Mouse (Mus musculus) left cerebral cortex, postnatal 14 days (tissue): ENCODE data around the gene Uqcrq. TPM values are rescaled to one million over a fixed set of nuclear protein-coding genes. Genes with fewer than 3 reads are reported as not detected.

ENCODE experiments used
- DNase-seq, 2 experiments: peaks; one replicate each; pipeline ENCODE4 v3.0.0; 2021 to 2022; ENCODE audit warnings: low spot score in 2 of 2, mixed read lengths in 1 of 2
- intact Hi-C: fragments of 180-260 bp; cut with DNase I; formaldehyde crosslinking; loops from one replicate; pipeline ENCODE4 v1.15.1; 2025
- long read RNA-seq, 2 experiments: library from polyadenylated mRNA; stranded (forward); transcript quantifications; one replicate each; pipeline ENCODE4 v2.0.0; 2021
- total RNA-seq, 2 experiments: library from RNA; stranded (reverse); gene quantifications; 2 replicates each; pipeline ENCODE4 v1.2.3; 2021

Uqcrq gene
- 100 to 1,000 TPM; 556 to 597 TPM for total RNA-seq
- long read RNA-seq, experiment 1, transcript Uqcrq-201 (2 exons, 1,521 nt) = major isoform, 342 of 554 reads
- long read RNA-seq, experiment 1, transcript Uqcrq-204 (2 exons, 375 nt) = minor isoform, 9 of 554 reads
- long read RNA-seq, experiment 1, transcript Uqcrq-203 (3 exons, 405 nt) = minor isoform, 10 of 554 reads
- long read RNA-seq, experiment 1, partial matches to known transcripts = 193 of 554 reads
- long read RNA-seq, experiment 1, other reads (novel, unspliced or antisense) = 0 of 554 reads
- long read RNA-seq, experiment 2, transcript Uqcrq-201 (2 exons, 1,521 nt) = major isoform, 267 of 421 reads
- long read RNA-seq, experiment 2, transcript Uqcrq-203 (3 exons, 405 nt) = minor isoform, 9 of 421 reads
- long read RNA-seq, experiment 2, partial matches to known transcripts = 142 of 421 reads
- long read RNA-seq, experiment 2, other reads (novel, unspliced or antisense) = 2 of 421 reads

GRCm38 (mm10) chr11:53430670-53431346 is at the start of gene Uqcrq, which contains the start of gene Gdf9:
Gene Uqcrq, minus strand, starts transcription at chr11:53430831.
Gene Gdf9, plus strand, starts transcription at chr11:53431023.
- peak; percentile 99 to 100 for DNase-seq
- intact Hi-C loops = loop anchor here (5.0 kb wide), 1 partner anchor 36 kb away; no protein-coding TSS in a partner anchor

- DNase-seq = peak; percentile 72 to 78
- intact Hi-C loops = no loop called here
These were observed 49.2 kb upstream of the Uqcrq start, which contains the start of the genes Gm9945 and Sowaha for GRCm38 (mm10) chr11:53479783-53480301. Gene Gm9945, plus strand, starts transcription at chr11:53480166. Gene Sowaha, minus strand, starts transcription at chr11:53480274.

- intact Hi-C loops = no loop called here
- DNase-seq = peak in 1 of 2 experiments; percentile 45
These were observed 48.6 kb upstream of the Uqcrq start for GRCm38 (mm10) chr11:53479171-53479782.

GRCm38 (mm10) chr11:53478383-53479170 is 47.9 kb upstream of the Uqcrq start:
- intact Hi-C loops = no loop called here
- DNase-seq = peak in 1 of 2 experiments; percentile 45

GRCm38 (mm10) chr11:53477833-53478232 is 47.2 kb upstream of the Uqcrq start:
- intact Hi-C loops = no loop called here

GRCm38 (mm10) chr11:53475620-53476019 is 45.0 kb upstream of the Uqcrq start:
- DNase-seq = peak in 1 of 2 experiments; percentile 40
- intact Hi-C loops = no loop called here

More at GRCm38 (mm10) chr11:53477833-53478232, 47.2 kb upstream of the Uqcrq start:
- DNase-seq = no peak

DNA sequence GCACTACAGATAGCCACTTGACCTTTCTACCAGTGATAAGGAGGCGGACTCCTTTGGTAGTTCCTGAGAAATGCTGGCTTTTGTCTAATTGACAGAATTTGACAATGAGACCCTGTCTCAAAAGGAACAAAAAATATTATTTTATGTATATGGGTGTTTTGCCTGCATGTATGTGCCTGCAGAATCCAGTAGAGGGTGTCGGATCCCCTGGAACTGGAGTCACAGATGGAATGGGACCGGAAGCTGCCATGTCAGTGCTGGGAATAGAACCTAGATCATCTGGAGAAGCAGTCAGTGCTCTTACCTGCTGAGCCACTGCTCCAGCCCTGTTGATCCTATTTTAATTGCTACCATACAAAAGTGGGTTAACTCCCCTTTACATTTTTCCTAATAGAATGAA is 42.1 kb upstream of the Uqcrq start:
- no peak for DNase-seq
- intact Hi-C loops = no loop called here

DNA sequence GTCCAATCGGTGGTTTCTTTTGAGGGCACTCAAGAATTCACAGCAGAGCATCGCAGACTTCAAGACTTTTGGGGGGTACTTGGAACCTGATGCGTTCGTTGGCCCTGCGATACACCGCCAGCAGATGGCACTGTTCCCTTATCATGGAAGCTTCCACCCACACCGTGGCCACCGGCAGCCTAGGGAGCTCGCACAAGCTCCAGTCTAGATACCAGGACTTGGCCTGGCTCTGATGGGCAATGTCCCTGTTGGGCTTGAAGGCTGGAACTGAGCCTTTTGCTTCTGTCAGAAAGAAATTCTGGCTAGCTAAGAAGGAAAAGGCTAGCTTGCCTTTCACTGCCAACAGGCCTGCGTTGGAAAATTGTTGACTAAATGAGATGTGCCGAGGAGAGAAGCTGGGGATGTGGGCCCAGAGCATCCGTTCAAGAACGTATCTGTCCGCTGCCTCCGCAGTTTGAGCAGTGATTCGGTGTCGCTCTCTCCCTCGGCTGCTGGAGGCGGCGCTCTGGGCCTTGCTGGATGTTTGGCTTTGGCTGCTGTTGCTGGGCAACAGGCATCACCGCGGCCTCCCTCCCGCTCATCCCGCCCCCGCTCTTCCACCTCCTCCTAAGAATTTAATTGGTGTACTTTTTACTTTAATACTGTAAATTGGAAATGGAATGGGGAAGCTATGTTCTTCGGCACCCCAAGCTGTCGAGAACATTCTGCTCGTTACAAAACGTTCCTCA is 39.5 kb upstream of the Uqcrq start, which contains the start of gene Gm9837:
Gene Gm9837, minus strand, starts transcription at position 512 of the 728 bp plus-strand sequence.
- peak; percentile 96 to 97 for DNase-seq
- intact Hi-C loops = loop anchor here (2.0 to 5.0 kb wide), 4 partner anchors 38 to 267 kb away; partner anchors contain the start of genes Gdf9 and Uqcrq

DNA sequence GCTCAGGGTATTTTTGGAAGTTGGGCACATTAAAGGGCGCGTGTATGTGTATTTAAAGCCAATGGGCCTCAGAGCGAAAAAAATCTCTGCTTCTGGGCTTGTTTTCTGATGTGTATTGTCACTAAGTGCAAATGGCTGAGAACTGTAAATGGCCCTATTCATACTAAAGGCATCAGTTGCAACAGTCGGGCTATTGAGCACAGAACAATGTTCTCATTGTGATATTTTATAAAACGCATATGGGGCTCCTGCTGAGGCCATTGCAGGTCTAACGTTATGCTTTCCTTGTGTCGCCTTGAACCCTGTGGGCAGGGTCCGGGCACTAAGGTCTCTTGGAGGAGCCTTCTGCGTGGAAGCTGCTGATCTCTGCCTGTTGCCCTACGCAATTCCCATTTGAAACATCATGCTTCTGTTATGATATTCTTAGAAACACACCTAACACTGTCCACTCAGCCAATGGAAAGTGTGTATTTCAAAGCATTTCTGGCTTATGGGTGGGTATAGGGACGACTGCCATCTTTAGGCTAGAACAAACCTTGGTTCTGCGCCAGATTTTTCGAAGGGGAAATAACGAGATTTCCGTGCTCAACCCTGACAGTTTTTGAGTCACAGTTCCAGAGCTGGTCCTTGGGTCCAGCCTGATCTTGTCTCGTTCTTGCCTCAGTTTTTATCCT is 38.8 kb upstream of the Uqcrq start:
- intact Hi-C loops = loop anchor here (5.0 kb wide), 2 partner anchors 37 to 268 kb away; partner anchors contain the start of genes Gdf9 and Uqcrq
- DNase-seq = peak in 1 of 2 experiments; percentile 89

DNA sequence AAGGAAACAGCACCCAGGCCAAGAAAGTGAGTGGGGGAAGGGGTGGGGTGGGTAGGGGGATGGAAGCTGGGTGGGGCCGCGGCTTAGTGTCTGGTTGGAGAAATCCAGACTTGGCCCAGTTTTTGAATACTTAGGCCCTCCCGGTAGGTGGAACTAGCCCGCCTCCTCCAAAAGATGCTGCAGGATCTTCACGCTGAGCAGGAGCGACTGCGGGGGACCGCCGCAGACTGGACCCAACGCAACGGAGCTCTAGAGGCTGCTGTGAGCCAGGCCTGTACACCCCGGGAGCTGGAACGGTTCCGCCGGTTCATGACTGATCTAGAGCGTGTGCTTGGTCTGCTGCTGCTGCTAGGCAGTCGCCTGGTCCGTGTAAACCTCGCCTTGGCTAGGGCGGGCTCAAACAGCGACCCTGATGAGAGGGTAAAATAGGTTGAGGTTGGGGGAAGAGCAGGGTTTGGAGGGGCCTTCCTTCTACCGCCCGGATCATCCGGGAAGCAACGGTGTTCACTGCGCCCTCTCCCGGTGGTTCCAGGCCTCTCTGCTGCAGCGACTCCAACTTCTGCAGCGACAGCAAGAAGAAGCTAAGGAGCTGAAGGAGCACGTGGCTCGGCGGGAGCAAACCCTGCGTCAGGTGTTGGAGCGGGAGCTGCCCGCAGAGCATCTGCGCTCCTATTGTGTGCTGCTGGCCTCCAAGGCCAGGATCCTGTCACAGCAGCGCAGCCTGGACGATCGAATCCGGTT is 35.8 kb upstream of the Uqcrq start:
- peak; percentile 89 to 91 for DNase-seq
- intact Hi-C loops = loop anchor here (5.0 kb wide), 2 partner anchors 34 to 271 kb away; partner anchors contain the start of genes Gdf9 and Uqcrq

DNA sequence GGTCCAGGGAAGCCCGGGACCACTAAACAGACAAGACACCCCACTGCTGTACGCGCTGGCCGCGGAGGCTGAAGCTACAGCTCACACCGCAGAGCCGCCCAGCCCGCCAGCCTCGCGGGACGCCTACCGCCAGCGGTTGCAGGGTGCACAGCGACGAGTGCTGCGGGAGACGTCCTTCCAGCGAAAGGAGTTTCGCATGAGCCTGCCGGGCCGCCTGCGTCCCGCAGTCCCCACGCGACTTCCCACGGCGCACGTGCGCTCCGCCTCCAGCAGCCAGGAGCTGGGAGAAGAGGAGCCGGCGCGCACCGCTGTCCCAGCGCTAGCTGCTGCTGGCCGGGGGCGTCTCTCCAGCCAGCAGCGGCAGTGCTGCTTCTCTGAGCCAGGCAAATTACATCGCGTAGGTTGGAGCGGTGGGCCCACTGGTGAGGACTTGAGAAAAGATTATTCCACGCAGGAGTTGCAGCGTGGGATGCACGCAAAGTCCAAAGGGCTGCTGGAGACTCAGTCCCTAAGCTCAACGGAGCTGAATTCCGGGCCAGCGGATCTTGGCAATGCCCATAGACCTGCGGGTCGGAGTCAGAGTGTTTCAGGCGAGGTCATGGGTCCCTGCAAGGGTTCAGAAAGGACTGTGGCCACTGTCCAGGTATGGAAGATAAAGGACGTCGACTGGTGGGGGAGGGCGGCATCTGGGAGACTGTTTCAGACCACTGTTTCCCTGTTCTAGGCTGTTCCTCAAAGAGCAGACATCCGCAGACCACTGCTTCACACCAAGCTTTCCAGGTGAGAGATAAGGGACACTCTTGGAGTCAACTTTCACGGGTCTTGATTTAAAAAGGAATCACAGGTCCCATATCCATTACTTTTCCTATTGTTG is 33.2 kb upstream of the Uqcrq start:
- DNase-seq = peak in 1 of 2 experiments; percentile 65
- intact Hi-C loops = no loop called here

GRCm38 (mm10) chr11:53461727-53462126 is 31.1 kb upstream of the Uqcrq start:
- intact Hi-C loops = no loop called here

GRCm38 (mm10) chr11:53460192-53460591 is 29.6 kb upstream of the Uqcrq start:
- DNase-seq = no peak
- intact Hi-C loops = no loop called here

More at GRCm38 (mm10) chr11:53461727-53462126, 31.1 kb upstream of the Uqcrq start:
- no peak for DNase-seq

- intact Hi-C loops = no loop called here
These were observed 28.4 kb upstream of the Uqcrq start for GRCm38 (mm10) chr11:53458996-53459395.

DNA sequence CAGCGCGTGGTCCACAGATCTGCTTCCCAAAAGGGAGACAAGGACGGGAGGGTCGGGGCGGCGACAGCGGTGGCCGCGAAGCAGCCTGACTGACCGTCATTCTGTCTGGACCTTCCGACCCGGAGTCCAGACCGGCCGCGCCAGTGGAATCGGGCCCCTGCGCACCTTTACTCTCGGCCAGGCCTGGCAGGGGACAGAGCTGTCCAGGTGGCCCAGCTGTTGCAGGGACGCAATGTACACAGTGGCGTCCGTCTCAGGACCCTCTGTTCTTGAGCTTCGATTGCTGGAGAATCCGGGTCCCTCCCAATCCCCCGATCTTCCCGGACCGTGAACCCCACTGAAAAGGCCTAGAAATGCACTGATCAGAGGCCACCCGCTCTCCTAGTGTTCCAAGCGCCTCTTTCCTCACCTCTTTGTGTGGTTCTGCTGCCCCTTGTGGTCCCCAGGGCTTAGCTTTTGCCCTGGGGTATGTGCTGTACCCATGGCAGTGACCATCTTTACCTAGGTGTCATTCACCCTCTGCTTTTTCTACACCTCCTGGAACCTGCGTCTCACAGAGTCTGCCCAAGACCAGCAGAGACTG is 26.8 kb upstream of the Uqcrq start:
- intact Hi-C loops = no loop called here
- DNase-seq = no peak

More at GRCm38 (mm10) chr11:53458996-53459395, 28.4 kb upstream of the Uqcrq start:
- DNase-seq = no peak
